Mouse (Mus musculus) intestine, embryonic 14.5 days (tissue): ENCODE measurements around the gene Ogfod3. TPM values are rescaled to one million over a fixed set of nuclear protein-coding genes. Genes with fewer than 3 reads are reported as not detected.
A peak's percentile ranks its signal among the peaks of the same experiment; 100 is the strongest.

Experiments
- ATAC-seq: fragments of 200-750 bp; cut with Nextera tagmentation; replicated peaks from 2 replicates; pipeline ENCODE4 v1.8.0; 2017; ENCODE audit warnings: low read depth, moderate number of reproducible peaks, moderate TSS enrichment, moderate library complexity; ENCODE audit not compliant: low FRiP score, low TSS enrichment
- DNase-seq: peaks from one replicate; pipeline ENCODE4 v3.0.0-alpha.2; 2018; ENCODE audit warnings: low spot score
- H3K27ac ChIP-seq: fragments of 300-500 bp; sonication (generic); 2 replicates; pipeline ENCODE4 v1.5.1; 2014; ENCODE audit warnings: low read depth, mild to moderate bottlenecking, control low read depth
- H3K27me3 ChIP-seq: fragments of 300-500 bp; sonication (generic); replicated peaks from 2 replicates; pipeline ENCODE4 v1.6.1; 2014; ENCODE audit warnings: low read length, control low read depth; ENCODE audit not compliant: control insufficient read depth, insufficient read depth
- H3K36me3 ChIP-seq: fragments of 300-500 bp; sonication (generic); 2 replicates; pipeline ENCODE4 v1.6.1; 2014; ENCODE audit warnings: low read length, control low read depth; ENCODE audit not compliant: control insufficient read depth, insufficient read depth
- H3K4me1 ChIP-seq: fragments of 300-500 bp; sonication (generic); replicated peaks from 2 replicates; pipeline ENCODE4 v1.6.1; 2014; ENCODE audit warnings: low read length, control low read depth, mixed read lengths; ENCODE audit not compliant: control insufficient read depth, insufficient read depth
- H3K4me2 ChIP-seq: fragments of 300-500 bp; sonication (generic); 2 replicates; pipeline ENCODE4 v1.6.1; 2014; ENCODE audit warnings: low read length
- H3K4me3 ChIP-seq: fragments of 300-500 bp; sonication (generic); 2 replicates; pipeline ENCODE4 v1.5.1; 2014; ENCODE audit warnings: low read depth, low read length, control low read depth, mixed read lengths
- H3K9ac ChIP-seq: fragments of 300-500 bp; sonication (generic); 2 replicates; pipeline ENCODE4 v1.6.1; 2014; ENCODE audit warnings: mild to moderate bottlenecking, low read length
- H3K9me3 ChIP-seq: fragments of 300-500 bp; sonication (generic); 2 replicates; pipeline ENCODE4 v1.6.1; 2016; ENCODE audit warnings: low read length, control low read depth; ENCODE audit not compliant: control insufficient read depth
- WGBS: fragments of 180-500 bp; shearing (Covaris S2); extraction: QIAGEN DNeasy Blood & Tissue Kit; methylation state at CpG from one replicate; pipeline ENCODE4 v1.1.7; 2014; 5-methylcytosine and 5-hydroxymethylcytosine counted together
- polyA plus RNA-seq: library from polyadenylated mRNA; unstranded; fragments of >200 nt; fragmentation: Nextera tagmentation; extraction: Ambion mirVana; gene quantifications from 2 replicates; pipeline ENCODE4 v1.2.1, GENCODE M21; 2014

Ogfod3 gene
- polyA plus RNA-seq, 1 experiment from 2014 or later, result 32.3 TPM

DNA sequence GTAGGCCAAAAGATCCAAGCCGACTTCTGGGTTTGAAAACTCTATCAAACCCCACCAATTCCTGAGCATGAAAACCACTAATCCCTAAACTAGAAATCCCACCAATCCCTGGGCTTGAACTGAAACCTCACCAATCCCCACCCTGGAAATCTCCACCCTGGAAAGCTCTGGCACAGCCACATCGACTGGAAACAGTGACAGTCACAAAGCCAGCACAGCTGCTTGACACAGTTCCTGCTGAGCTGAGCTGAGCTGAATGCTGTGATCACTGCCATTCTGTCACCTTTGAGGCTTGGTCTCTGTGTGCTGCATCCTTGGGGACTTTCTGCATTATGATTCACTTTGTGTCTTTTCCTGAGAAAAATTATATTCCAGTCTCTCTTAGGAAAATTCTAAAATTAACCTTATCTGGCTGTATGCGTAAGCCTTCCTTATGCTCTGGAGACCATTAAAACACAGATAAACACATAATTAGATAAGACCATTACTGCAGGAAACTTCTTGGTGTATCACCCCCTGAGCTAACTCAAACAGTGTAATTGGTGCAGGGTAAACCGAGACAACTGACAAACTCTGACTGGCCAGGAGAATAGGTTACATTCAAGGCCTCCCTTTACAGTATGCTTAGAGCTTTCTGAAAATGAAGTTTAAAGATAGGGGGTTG is 27.2 kb upstream of the Ogfod3 start:
- no peak overlapping the region for H3K27ac ChIP-seq
- H3K27me3 ChIP-seq, result no peaks in the 10 kb centered on the region
- no peak for DNase-seq
- no peaks in the 10 kb centered on the region for H3K9me3 ChIP-seq
- H3K4me1 ChIP-seq, result peaks cover 20% of the 10 kb centered on the region
- ATAC-seq, result no peak
- no peak overlapping the region for H3K9ac ChIP-seq
- H3K4me2 ChIP-seq, result no peak overlapping the region
- WGBS, result 48% methylated on average over 4 of the region's 4 CpGs
- peaks cover 9% of the 10 kb centered on the region; the same call in 1 of the 2 replicates for H3K36me3 ChIP-seq
- no peak overlapping the region for H3K4me3 ChIP-seq

DNA sequence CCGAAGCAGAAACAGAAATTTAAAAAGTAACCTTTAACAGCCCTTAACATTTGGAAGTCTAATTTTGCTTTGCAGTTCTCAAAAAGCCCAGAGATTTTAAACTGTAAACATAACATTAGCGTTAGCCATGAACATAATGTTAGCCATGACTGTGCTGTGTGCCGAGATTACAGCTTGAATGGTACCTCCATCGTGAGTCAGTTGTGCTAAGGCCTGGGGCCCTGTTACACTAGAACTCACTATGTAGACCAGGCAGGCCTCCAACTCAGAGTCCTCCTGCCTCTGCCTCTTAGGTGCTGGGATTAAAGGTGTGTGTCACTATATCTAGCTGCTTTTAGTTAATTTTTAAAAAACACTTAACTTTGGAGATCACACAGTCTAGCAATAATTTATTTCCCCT is 26.7 kb upstream of the Ogfod3 start:
- no peak for ATAC-seq

DNA sequence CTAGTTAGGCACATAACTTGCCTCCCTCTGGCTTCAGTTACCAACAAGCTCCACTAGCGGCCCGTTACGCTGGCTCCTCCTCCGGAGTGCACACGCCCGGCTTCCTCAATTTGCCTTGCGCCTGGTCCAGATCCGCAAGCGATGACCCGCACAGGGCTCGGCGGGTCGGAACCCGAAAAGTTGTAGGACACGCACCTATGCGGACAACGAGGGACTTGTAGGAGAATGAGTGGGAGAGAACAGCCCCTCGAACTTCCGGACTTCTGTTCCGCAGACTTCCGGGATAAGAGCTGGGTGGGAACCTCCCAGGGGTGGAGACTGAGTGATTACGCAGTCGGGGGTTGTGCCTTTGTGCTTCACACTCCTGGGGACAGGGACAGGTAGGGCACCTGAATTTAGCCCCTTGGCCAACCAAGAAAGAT is 24.5 kb upstream of the Ogfod3 start, which contains the start of gene Cybc1:
Gene Cybc1 (minus strand): TSS at position 305 of the 422 bp plus-strand sequence.
- H3K36me3 ChIP-seq, result peaks cover 34% of the 10 kb centered on the region
- peak within 1 kb of the TSS; percentile 52 for H3K9ac ChIP-seq
- peak within 1 kb of the TSS; percentile 60 for H3K4me2 ChIP-seq
- peaks cover 18% of the 10 kb centered on the region for H3K4me1 ChIP-seq
- DNase-seq (peak; percentile 90), ATAC-seq (peak; percentile 90)
- peak within 1 kb of the TSS; percentile 60 for H3K4me3 ChIP-seq
- H3K9me3 ChIP-seq, result no peaks in the 10 kb centered on the region
- WGBS, result under 1% methylated on average over 23 of the region's 23 CpGs
- no peaks in the 10 kb centered on the region for H3K27me3 ChIP-seq
- H3K27ac ChIP-seq, result peak within 1 kb of the TSS; percentile 51; the same call in 1 of the 2 replicates

More for the DNA sequence above, 26.7 kb upstream of the Ogfod3 start:
- Histone ChIP-seq H3K27me3 (no peaks in the 10 kb centered on the region), H3K9ac (no peak overlapping the region), H3K9me3 (no peaks in the 10 kb centered on the region), H3K4me3 (no peak overlapping the region), H3K4me1 (peaks cover 19% of the 10 kb centered on the region), H3K4me2 (no peak overlapping the region), H3K27ac (no peak overlapping the region), H3K36me3 (peaks cover 15% of the 10 kb centered on the region)
- DNase-seq, result no peak
- 70% methylated on average over 4 of the region's 4 CpGs for WGBS

DNA sequence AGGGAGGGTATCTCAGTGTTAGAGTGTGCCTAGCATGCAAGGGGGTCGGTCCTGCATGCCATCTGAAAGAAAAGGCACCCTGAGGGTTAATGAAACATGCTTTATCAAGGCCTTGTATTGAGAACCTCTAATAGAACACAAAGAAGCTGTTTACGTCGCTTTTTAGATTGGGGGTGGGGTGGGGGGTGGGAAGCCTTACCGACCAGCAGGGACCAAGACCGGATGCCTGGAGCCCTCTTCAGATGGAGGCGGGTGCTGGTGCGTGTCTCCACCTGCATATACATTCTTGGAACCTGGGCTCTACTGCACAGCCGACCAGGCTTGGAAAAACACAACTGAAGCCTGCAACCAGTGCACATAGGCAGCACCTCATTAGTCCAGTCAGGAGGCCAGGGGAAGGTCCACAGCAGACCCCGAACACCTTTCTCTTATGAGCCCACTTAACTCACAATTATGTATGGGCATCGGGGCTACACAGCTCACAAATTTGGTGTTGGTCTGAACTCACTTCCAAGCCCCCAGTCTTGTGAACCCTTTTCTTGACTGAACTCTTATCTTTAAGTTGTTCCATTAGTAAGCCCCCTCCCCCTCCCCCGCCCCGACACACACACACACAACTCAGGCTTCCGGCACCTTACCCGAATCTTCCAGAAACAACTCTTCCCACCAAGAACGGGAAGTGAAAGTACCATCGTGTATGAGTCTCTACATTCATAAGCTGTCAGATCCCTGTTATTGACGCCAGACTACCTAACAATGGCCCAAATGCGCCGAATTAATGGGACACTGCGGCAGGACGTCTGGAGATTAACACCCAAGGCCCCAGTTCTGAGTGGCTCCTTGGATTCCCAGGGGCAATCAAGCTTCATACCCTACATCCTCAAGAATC is 23.9 kb upstream of the Ogfod3 start:
- Histone ChIP-seq H3K4me2 (peak overlapping the region; percentile 60), H3K9ac (peak overlapping the region; percentile 52), H3K4me1 (peaks cover 18% of the 10 kb centered on the region), H3K27me3 (no peaks in the 10 kb centered on the region), H3K4me3 (peak overlapping the region; percentile 60), H3K27ac (peak overlapping the region; percentile 51; the same call in 1 of the 2 replicates), H3K9me3 (no peaks in the 10 kb centered on the region), H3K36me3 (peaks cover 41% of the 10 kb centered on the region)
- WGBS, result 24% methylated on average over 21 of the region's 21 CpGs
- DNase-seq, result no peak
- ATAC-seq, result peak; percentile 10; the same call in 1 of the 2 replicates

DNA sequence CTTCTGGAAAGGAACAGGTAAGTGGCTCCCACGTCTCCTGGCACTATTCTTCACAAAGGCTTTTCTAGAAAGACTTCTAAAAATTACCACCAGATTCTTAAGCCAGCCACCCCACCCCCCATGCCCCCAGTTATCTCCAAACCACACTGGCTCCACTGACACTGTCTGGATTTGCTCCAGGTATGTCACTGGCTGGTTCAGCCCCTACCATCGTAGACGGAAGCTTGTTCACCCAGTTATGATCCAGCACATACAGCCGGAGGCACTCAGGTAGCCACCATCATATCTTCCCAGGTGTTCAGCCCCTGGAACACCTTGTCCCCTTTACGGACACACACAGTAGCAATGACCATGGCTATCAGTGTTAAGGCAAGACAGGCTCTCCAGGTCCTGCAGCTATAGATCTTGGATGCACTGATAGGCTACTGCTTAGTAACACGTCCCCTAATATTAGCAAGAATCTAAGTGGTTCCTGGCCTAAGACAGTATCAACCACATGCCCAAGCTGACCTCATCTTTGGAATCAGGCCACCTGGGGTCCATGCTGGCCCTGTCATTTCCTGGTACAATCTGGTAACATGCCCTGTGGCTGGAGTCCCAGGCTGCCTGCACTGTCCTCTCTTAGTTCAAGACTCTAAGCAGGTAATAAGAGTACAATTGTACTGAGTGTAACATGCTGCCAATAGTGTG is 17.0 kb upstream of the Ogfod3 start:
- 90% methylated on average over 6 of the region's 6 CpGs for WGBS
- H3K9me3 ChIP-seq, result no peaks in the 10 kb centered on the region
- H3K27ac ChIP-seq, result no peak overlapping the region
- peaks cover 81% of the 10 kb centered on the region for H3K36me3 ChIP-seq
- H3K4me1 ChIP-seq, result 0 out of 2 replicates have a peak, but pooled peaks cover 3% of the 10 kb centered on the region
- no peak for ATAC-seq
- no peak overlapping the region for H3K9ac ChIP-seq
- DNase-seq, result no peak
- no peak overlapping the region for H3K4me3 ChIP-seq
- H3K4me2 ChIP-seq, result no peak overlapping the region
- H3K27me3 ChIP-seq, result no peaks in the 10 kb centered on the region

DNA sequence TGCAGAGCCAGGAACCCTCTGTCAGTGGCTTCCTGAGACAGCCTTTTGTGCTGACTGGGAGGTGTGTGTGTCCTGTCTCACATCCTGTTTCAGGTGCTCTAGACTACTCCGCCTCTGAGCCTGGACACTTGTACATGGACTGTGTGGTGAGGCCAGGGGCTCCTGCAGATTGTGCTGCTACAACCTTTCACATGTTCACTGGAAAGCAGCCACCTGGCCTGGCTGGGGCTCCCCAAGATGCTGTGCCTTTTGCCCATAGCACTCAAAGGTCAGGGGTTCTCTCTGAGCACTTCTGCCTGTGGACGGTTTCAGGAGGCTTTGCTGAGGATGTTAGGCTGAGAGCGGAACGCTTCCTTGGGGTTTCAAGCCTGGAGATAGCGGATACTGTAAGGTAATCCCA is 16.3 kb upstream of the Ogfod3 start:
- DNase-seq (no peak), ATAC-seq (no peak)
- no peaks in the 10 kb centered on the region for H3K4me1 ChIP-seq
- H3K4me3 ChIP-seq, result no peak overlapping the region
- H3K9me3 ChIP-seq, result no peaks in the 10 kb centered on the region
- WGBS, result 85% methylated on average over 5 of the region's 5 CpGs
- H3K27me3 ChIP-seq, result no peaks in the 10 kb centered on the region
- peaks cover 78% of the 10 kb centered on the region for H3K36me3 ChIP-seq
- H3K27ac ChIP-seq, result no peak overlapping the region
- no peak overlapping the region for H3K4me2 ChIP-seq
- no peak overlapping the region for H3K9ac ChIP-seq

DNA sequence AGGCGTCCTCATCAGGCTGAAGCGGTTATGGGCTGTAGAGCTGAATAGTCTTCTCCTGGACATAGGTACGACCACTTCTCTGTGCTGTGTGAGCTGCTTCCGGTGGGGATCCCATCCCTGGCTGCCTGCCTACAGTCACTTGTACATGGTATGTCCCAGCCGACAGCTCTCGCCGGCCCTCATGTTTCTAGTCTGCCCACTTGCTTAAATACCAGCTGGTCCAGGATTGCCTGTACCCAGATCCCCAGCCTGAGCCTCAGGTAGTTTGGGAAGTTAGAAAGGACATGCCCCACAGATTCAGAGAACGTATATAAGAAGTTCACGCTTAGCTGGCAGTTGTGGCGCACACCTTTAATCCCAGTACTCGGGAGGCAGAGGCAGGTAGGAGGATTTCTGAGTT is 15.3 kb upstream of the Ogfod3 start:
- Histone ChIP-seq H3K4me3 (no peak overlapping the region), H3K4me2 (no peak overlapping the region), H3K4me1 (no peaks in the 10 kb centered on the region), H3K9me3 (no peaks in the 10 kb centered on the region), H3K27ac (no peak overlapping the region), H3K36me3 (peaks cover 72% of the 10 kb centered on the region), H3K27me3 (no peaks in the 10 kb centered on the region), H3K9ac (no peak overlapping the region)
- ATAC-seq, result no peak
- 91% methylated on average over 11 of the region's 11 CpGs for WGBS
- no peak for DNase-seq

DNA sequence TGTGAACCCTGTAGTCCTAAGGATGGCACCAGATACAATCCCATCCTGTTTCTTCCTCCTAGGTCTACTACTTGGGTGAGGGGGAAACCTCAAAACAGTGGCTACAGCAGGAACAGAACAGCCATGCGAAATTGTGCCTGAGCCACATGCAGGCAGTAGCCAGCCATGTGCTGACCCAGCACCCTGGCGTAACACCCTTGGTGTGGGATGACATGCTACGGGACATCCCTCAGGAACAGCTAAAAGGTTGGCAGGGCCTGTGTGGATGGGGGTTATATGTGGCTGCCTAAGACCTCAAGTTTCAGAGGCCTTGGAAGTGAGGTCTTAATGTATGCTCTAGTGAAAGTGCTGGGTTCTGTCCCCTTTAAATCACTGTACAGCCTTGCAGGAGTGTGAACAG is 12.3 kb upstream of the Ogfod3 start:
- Histone ChIP-seq H3K4me1 (no peaks in the 10 kb centered on the region), H3K9ac (no peak overlapping the region), H3K36me3 (peaks cover 55% of the 10 kb centered on the region), H3K4me2 (no peak overlapping the region), H3K27ac (no peak overlapping the region), H3K9me3 (no peaks in the 10 kb centered on the region), H3K4me3 (no peak overlapping the region), H3K27me3 (no peaks in the 10 kb centered on the region)
- ATAC-seq, result no peak
- DNase-seq, result no peak
- WGBS, result 92% methylated on average over 3 of the region's 3 CpGs
